Mouse (Mus musculus): Measurements from ENCODE around the gene Gm10972.
"Not testable (repeated sequence)": the region's sequence is repeated elsewhere in the genome, so short reads cannot be mapped to it uniquely, and the experiment has no call there.

The Gm10972 gene

DNA sequence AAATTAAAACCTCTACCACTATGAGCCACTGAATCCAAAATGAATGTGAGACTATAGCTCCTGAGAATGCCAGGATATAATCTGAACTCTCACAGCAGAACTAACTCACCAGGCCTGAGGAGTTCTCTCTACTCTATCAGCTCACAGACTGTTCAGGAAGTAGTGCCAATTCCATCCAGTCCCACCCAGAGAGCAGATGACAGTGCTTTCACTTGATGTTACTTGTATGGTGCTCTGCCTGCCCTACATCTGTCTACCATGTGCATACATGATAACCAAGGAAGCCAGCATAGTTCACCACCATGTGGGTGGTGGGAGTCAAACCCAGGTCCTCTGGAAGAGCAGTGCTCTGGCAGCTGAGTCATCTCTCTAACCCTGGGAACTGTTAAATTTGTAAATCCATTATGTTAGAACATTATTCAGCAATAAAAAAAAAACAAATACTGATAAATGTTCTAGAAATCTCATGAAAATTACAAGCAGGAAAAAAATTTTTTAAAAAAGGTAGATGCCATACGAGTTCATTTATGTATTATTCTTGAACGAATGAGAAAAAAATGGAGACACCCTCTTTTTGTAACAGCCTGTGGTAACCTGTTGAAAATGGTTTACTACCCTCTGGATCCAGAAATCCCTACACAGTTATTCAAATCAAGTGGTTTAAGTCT, at the start of gene Gm10972:
Gene Gm10972, plus strand, starts transcription at position 618 of the 668 bp plus-strand sequence.
- not testable (repeated sequence) for DNase-seq (ENCODE audit: low spot score)

DNA sequence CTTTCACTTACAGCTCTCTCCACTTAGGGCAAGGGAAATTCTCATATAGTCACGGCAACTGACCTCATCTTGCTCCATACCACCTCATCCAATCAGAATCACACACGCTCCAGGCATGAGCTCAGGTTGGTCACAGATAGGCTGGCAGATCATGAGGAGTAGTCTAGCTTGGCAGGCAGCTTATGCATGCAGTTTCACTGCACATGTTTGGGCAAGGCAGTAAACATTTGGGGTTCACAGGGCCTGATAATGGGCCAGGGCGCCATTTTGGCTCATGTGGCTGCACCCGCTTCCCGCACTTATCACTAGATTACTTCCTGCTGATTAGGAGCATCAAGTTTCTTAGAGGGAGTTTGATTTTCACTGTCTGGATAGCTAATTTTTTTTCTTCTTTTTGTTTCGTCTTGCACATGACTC, 47.0 kb upstream of the Gm10972 start:
- DNase-seq (ENCODE audit: low spot score), result no peak

DNA sequence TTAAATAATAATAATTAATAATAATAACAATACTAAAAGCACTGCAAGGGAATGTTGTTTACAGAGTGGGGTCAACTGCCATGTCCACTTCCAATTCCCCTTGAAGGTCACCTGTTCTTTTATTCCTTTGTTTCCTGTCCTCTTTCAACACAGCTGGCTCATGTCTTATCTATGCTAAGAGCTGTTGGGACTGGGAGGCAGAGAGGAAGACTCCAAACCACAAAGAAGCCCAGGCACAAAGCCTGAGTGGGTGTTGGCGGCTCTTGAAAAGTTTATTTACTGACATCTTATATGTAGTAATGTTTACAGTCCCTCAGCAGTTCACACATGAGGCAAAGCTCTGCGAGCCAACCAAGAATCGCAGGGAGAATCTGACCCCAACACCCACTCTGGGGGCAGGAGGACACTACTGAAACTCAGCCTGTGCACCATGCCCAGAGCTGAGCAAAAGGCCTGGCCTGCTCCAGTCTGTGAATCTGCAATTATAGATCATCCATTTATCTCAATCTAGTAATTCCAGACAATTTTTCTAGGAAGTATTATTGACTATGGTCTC, 45.6 kb upstream of the Gm10972 start:
- DNase-seq (ENCODE audit: low spot score), result no peak

GRCm38 (mm10) chr3:94601959-94602358, 41.0 kb upstream of the Gm10972 start:
- no peak for DNase-seq (ENCODE audit: low spot score)

DNA sequence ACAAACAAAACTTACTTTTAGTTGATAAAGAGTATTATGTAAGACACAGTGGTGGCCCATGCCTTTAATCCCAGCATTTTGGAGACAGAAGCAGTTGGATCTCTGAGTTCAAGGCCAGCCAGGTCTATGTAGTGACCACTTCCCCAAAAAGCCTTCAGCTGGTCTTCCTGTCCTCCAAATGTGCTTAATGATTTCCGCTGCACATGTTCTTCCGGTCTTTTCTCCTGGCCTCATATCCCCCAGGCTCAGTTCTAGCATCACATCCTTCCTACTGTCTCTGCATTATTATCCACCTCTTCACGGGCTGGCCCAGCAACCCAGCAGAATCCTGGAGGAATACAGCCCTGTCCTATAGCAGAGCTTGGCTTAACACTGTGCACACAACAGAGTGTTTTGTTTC, 33.3 kb upstream of the Gm10972 start:
- no peak for DNase-seq (ENCODE audit: low spot score)

DNA sequence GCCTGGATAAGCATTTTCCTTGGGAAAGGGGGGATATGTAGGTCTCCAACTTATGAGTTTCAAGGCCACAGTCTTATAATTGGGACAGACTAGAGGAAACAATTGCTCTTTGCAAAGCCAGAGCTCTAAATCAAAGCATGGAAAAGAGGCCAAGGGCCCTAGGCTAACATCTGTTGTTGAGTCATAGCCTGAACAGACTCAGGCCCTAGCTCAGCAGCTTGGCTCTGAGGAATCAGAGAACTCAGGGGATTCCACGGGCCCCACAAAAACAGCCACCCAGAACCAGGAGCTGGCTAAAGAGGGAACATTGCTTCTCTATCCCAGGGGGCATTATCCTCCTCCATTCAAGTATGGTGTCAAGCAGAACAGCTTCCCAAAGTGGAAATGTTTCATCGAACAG, 32.3 kb upstream of the Gm10972 start:
- DNase-seq (ENCODE audit: low spot score), result no peak

DNA sequence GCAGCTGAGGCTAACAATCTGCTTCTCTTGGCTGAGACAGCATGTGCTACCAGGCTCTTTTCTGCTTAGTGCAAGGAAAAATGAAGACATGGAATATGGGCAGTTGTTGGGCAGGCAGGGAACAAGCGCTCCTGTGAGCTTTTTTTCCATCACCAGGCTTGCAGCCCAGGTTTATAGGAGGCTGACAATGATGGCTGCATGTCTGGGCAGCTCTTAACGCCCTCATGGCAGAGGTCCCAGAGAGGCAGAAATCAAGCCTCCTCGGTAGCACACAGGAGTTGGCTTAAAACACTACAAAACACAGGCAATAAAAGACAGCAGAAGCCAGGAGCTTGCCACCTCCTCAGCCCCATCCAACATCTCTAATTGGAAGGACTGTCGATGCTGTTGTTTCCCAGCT, 31.6 kb upstream of the Gm10972 start:
- DNase-seq (ENCODE audit: low spot score), result no peak

GRCm38 (mm10) chr3:94611834-94612233, 31.1 kb upstream of the Gm10972 start:
- DNase-seq (ENCODE audit: low spot score), result no peak

DNA sequence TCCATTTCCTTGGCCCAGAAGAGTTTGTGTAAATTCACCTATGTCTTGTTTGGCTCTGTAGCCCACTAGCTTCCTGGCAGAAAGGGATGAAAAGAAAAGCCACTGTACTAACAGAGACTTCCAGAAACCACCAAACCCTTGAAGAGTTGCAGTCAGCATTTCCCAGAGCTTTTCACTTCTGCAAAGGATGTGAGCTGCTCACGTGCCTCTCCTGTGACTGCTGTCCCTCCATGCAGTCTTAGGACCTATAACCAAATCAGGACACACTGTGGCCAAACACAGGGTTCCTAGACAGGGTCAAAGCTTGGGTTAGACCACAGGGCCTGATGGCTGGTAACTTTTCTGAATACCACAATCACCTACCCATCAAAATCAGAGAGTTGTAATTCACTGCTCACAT, 30.6 kb upstream of the Gm10972 start:
- no peak for DNase-seq (ENCODE audit: low spot score)

DNA sequence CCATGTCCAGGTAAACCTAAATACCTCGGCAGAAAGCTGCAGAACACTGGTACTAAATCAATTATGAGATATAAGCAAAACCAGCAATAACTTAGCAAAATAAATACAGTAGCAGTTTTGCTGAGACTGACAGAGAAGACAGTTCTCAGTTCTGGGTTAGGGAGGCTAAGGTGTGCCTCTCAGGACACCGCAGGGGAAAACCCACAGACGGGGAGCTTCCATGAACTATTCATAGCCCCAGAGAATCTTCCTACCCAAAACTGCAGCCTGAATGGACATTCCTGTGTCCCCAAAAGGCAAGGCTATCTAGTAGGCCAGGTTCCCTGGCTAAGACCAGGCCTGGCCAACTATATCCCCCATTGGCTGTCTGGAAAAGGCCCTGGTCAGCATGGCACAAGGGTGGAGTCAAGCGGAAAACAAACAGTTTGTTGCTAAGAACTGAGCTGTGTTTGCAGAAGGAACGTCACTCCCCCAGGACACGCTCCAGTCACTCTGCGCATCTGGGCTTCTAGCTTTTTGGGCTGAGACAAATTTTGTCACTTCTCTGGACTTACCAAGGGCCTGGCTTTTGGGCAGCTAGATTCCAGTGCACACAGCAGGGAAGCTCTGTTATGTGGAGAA, 29.5 kb upstream of the Gm10972 start:
- DNase-seq (ENCODE audit: low spot score), result no peak

DNA sequence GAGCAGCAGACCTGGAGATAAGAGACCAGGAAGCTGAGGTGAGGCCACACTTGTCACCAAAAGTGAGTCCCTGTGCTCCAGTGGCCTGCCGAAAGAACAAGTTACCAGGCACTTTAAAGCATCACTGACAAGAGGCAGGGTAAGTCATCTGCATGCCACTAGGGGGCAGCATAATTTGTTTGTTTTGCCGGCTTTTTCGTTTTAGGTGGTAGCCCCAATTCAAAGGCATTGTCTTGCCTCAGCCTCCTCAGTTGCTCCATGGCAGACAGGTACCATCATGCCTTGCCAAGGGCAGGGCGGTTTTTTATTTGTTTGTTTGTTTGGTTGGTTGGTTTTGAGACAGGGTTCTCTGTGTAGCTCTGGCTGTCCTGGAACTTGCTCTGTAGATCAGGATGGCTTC, 26.2 kb upstream of the Gm10972 start:
- no peak for DNase-seq (ENCODE audit: low spot score)

GRCm38 (mm10) chr3:94621740-94622507, 21.0 kb upstream of the Gm10972 start:
- no peak for DNase-seq (ENCODE audit: low spot score)

- no peak for DNase-seq (ENCODE audit: low spot score)
These were observed 20.4 kb upstream of the Gm10972 start for GRCm38 (mm10) chr3:94622550-94622949.

DNA sequence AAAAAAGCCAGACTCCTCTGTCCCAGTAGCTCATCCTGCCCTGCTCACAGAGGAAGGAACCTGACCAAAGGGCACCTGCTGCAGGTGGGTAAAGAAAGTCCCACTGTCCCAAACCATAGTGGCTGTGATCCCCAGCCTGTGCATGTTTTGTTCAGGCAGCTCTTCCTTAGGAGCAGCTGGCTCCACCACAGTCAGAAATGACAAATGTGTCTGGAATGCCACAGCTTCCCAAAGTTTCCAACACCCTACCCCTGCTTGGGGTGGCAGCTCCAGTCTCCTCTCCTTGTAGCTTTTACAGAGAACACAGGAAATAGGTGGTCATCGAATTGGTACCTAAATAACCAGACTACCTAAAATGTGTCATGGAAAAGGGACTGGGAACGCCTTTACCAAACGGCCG, 18.6 kb upstream of the Gm10972 start:
- no peak for DNase-seq (ENCODE audit: low spot score)

- DNase-seq (ENCODE audit: low spot score), result no peak
These were observed 14.2 kb upstream of the Gm10972 start for GRCm38 (mm10) chr3:94628712-94629111.

GRCm38 (mm10) chr3:94629876-94630275, 13.0 kb upstream of the Gm10972 start:
- DNase-seq (ENCODE audit: low spot score), result no peak

GRCm38 (mm10) chr3:94648755-94649590, 6.1 kb downstream of the Gm10972 start:
- DNase-seq (ENCODE audit: low spot score), result no peak

DNA sequence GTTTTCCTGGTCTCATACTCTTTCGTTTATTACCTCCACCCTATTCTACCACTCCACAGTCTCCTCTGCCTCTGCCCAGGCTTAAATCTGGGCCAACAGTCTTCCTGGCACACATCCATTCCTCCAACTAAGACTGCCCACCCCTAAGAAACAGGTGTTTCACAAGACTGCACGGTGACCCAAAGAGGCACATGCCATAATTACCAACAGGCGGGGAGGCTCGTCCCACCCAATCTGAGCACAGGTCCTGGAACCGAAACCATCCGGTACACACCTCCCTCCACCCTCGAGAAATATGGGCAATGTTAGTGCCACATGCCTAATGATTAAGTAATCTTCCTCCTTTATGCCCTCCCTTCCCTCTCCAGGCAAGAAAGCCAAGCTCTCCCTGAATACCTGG, 7.5 kb downstream of the Gm10972 start:
- no peak for DNase-seq (ENCODE audit: low spot score)

DNA sequence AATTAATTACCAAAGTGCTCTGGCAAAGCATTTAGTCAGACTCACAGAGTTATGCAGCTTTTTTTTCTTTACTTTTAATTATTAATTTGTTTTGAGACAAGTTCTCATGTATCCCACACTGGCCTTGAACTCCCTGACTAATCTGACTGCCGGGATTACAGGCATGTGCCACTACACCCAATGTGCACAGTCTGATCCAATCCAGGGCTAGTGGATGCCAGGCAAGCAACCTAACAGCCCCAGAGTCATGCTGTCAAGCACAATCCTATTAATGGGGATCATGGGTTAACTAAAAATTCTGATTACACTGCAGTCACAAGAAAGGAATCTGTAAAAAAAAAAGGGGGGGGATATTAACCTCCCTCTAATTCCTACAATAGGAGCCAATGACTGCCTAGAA, 11.1 kb downstream of the Gm10972 start:
- DNase-seq (ENCODE audit: low spot score), result not testable (repeated sequence)

DNA sequence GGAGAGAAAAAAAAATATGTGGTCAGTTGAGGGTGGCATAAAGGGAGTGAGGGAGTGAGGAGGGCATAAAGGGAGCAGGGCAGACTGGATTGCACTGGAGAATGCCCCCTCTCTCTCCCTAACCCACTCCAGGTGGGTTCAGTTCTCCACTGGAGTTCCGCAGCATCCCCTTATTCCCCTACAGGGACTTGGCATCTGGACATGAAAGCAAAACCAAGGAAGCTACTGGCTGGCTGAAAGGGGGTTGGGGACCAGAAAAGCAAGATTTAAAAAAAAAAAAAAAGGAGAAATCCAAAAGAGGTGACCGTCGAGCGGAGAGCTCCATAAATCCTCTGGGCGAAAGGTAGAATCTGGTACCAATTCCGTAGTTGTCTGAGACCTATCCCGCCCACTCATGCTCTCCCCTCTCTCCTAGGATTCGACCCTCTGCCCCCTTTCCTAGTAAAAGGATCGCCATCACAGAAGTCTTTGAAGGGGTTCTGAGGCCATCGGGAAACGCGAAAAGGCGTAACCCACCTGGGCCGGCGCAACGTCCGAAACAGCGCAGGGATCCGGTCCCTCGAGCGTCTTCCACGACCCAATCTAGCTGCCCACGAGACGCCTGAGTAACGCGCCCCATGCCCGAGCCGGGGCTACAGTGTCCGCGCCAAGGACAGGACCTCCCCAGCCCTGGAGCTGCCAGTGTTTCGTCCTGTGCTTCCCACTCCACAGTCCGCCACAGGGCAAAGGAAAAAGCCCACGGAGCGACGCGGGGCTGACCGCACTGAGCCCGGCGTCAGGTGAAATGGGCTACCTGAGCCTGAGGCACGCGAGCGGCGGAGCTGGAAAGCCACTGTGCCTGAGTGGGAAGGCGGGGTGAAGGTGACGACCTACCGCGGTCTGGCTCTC, 15.2 kb downstream of the Gm10972 start:
- not testable (repeated sequence) for DNase-seq (ENCODE audit: low spot score)

DNA sequence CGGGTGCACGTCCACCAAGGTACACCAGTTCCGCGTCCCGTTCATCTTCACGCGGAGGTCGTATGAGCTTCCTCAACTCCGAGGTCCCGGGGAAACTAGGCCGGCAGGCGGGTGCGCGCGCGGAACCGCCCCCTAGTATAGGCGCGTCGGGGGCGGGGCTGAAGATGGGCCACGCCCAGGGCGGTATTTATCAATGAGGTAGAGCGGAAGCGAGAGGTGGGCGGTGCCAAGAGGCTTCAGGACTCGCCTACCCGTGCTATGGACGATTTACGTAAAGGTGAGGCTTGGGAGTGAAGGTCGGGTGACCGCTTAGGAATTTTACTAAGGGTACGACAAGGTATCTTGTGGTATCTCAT, 15.8 kb downstream of the Gm10972 start, which contains the start of gene Tuft1:
Gene Tuft1, minus strand, starts transcription at position 133 of the 356 bp plus-strand sequence.
- not testable (repeated sequence) for DNase-seq (ENCODE audit: low spot score)
